Mouse (Mus musculus) gastrocnemius, adult 18-20 months (tissue): ENCODE results near the gene Gm4869. TPM values are rescaled to one million over a fixed set of nuclear protein-coding genes. Genes with fewer than 3 reads are reported as not detected.
"Not testable (repeated sequence)": the region's sequence is repeated elsewhere in the genome, so short reads cannot be mapped to it uniquely, and the experiment has no call there.

Experiments used
- DNase-seq: peaks from one replicate; pipeline ENCODE4 v3.0.0; 2021; ENCODE audit warnings: low spot score
- total RNA-seq, 2 experiments: library from RNA; stranded (reverse); gene quantifications; 2 replicates each; pipeline ENCODE4 v1.2.3; 2021

Gm4869 gene
- total RNA-seq, 2 experiments from 2014 or later, result not detected

- not testable (repeated sequence) for DNase-seq
Observed at GRCm38 (mm10) chr5:140463151-140463550, 17.7 kb downstream of the Gm4869 start.

GRCm38 (mm10) chr5:140464943-140465342, 19.5 kb downstream of the Gm4869 start:
- DNase-seq, result no peak

- DNase-seq, result no peak
Observed at GRCm38 (mm10) chr5:140472336-140472735, 26.9 kb downstream of the Gm4869 start.

GRCm38 (mm10) chr5:140481458-140481857, 36.0 kb downstream of the Gm4869 start:
- DNase-seq, result no peak

- DNase-seq, result no peak
Observed at GRCm38 (mm10) chr5:140491142-140491541, 45.7 kb downstream of the Gm4869 start.

GRCm38 (mm10) chr5:140492684-140493233, 47.3 kb downstream of the Gm4869 start:
- no peak for DNase-seq

- DNase-seq, result no peak
Observed at GRCm38 (mm10) chr5:140498176-140498575, 52.7 kb downstream of the Gm4869 start.

- DNase-seq, result no peak
Observed at GRCm38 (mm10) chr5:140500736-140501135, 55.3 kb downstream of the Gm4869 start.

- no peak for DNase-seq
Observed at GRCm38 (mm10) chr5:140501982-140502836, 56.8 kb downstream of the Gm4869 start.

GRCm38 (mm10) chr5:140502925-140503324, 57.5 kb downstream of the Gm4869 start:
- DNase-seq, result peak; percentile 62

GRCm38 (mm10) chr5:140505208-140505780, 59.8 kb downstream of the Gm4869 start, which contains the start of gene Chst12:
Chst12 (plus strand) TSS chr5:140505550.
- DNase-seq, result peak; percentile 100

- no peak for DNase-seq
Observed at GRCm38 (mm10) chr5:140506096-140506794, 60.8 kb downstream of the Gm4869 start.

- peak; percentile 52 for DNase-seq
Observed at GRCm38 (mm10) chr5:140507466-140508208, 62.2 kb downstream of the Gm4869 start.

GRCm38 (mm10) chr5:140508686-140509085, 63.2 kb downstream of the Gm4869 start:
- DNase-seq, result peak; percentile 33

- DNase-seq, result no peak
Observed at GRCm38 (mm10) chr5:140509204-140509603, 63.8 kb downstream of the Gm4869 start.

- DNase-seq, result peak; percentile 32
Observed at GRCm38 (mm10) chr5:140510012-140511000, 64.9 kb downstream of the Gm4869 start.

GRCm38 (mm10) chr5:140513921-140514320, 68.5 kb downstream of the Gm4869 start:
- DNase-seq, result no peak

GRCm38 (mm10) chr5:140514799-140515486, 69.5 kb downstream of the Gm4869 start:
- no peak for DNase-seq
